Mouse (Mus musculus) C2C12 (cell line): ENCODE measurements around the gene Ireb2.

Source experiments
- CTCF ChIP-seq: IDR thresholded peaks from one replicate; pipeline ENCODE4 v1.5.1; 2011; ENCODE audit not compliant: control insufficient read depth, insufficient read depth, insufficient read length
- MAX ChIP-seq: IDR thresholded peaks from one replicate; pipeline ENCODE4 v1.6.1; 2011; ENCODE audit warnings: mild to moderate bottlenecking, control low read depth
- MYOG ChIP-seq: IDR thresholded peaks from one replicate; pipeline ENCODE4 v1.6.1; 2011; ENCODE audit not compliant: control insufficient read depth, insufficient read length; ENCODE audit errors: extremely low read depth

GRCm38 (mm10) chr9:54855638-54856037 lies 8.0 kb upstream of the Ireb2 start:
- TF ChIP-seq CTCF (no peak), MAX (no peak), MYOG (no peak)
